Mouse (Mus musculus) liver, embryonic 14.5 days (tissue): Measurements from ENCODE around the gene Msantd3. TPM values are rescaled to one million over a fixed set of nuclear protein-coding genes. Genes with fewer than 3 reads are reported as not detected.

ENCODE experiments used
- ATAC-seq: fragments of 200-750 bp; cut with Nextera tagmentation; 2 replicates; pipeline ENCODE4 v1.8.0; 2017; ENCODE audit warnings: moderate number of reproducible peaks, mild to moderate bottlenecking, moderate library complexity; ENCODE audit not compliant: insufficient read depth
- DNase-seq, 3 experiments: peaks; one replicate each; pipeline ENCODE4 v3.0.0-alpha.2; 2012 to 2013; ENCODE audit warnings: low read depth in 3 of 3, low spot score in 3 of 3
- H3K27ac ChIP-seq: fragments of 300-500 bp; sonication (generic); 2 replicates; pipeline ENCODE4 v1.5.1; 2014; ENCODE audit warnings: moderate library complexity, mild to moderate bottlenecking, control low read depth, inconsistent platforms
- H3K27me3 ChIP-seq: fragments of 300-500 bp; sonication (generic); 2 replicates; pipeline ENCODE4 v1.6.1; 2014; ENCODE audit warnings: mild to moderate bottlenecking, low read length, moderate library complexity; ENCODE audit not compliant: control insufficient read depth, insufficient read depth
- H3K36me3 ChIP-seq: fragments of 300-500 bp; sonication (generic); replicated peaks from 2 replicates; pipeline ENCODE4 v1.6.1; 2014; ENCODE audit warnings: low read depth; ENCODE audit not compliant: control insufficient read depth, insufficient read depth
- H3K4me1 ChIP-seq, 2 experiments: fragments of 200-500 bp in 1 of 2; fragments of 300-500 bp in 1 of 2; sonication (generic) in 1 of 2; replicated peaks; 2 replicates each; pipeline ENCODE4 v1.6.1; 2012 to 2014; ENCODE audit warnings: antibody characterized with exemption in 1 of 2, inconsistent platforms in 1 of 2, low read length in 1 of 2; ENCODE audit not compliant: control insufficient read depth in 2 of 2, insufficient read depth in 2 of 2
- H3K4me2 ChIP-seq: fragments of 300-500 bp; sonication (generic); 2 replicates; pipeline ENCODE4 v1.6.1; 2014; ENCODE audit warnings: low read depth, mild to moderate bottlenecking, control low read depth, moderate library complexity
- H3K4me3 ChIP-seq, 2 experiments: fragments of 200-500 bp in 1 of 2; fragments of 300-500 bp in 1 of 2; sonication (generic) in 1 of 2; 2 replicates each; pipeline ENCODE4 v1.5.1; 2012 to 2014; ENCODE audit warnings: low read depth in 2 of 2, low read length in 2 of 2, mild to moderate bottlenecking in 2 of 2, control low read depth in 1 of 2, inconsistent platforms in 1 of 2, moderate library complexity in 1 of 2; ENCODE audit not compliant: insufficient read depth in 1 of 2
- H3K9ac ChIP-seq: fragments of 300-500 bp; sonication (generic); replicated peaks from 2 replicates; pipeline ENCODE4 v1.6.1; 2014; ENCODE audit warnings: mild to moderate bottlenecking, control low read depth, moderate library complexity
- H3K9me3 ChIP-seq: fragments of 300-500 bp; sonication (generic); 2 replicates; pipeline ENCODE4 v1.6.1; 2016; ENCODE audit warnings: low read length, mixed read lengths; ENCODE audit not compliant: control insufficient read depth
- CTCF ChIP-seq: IDR thresholded peaks from 2 replicates; pipeline ENCODE4 v1.5.1; 2016; ENCODE audit warnings: antibody characterized with exemption, low read depth, control low read depth
- EP300 ChIP-seq: IDR thresholded peaks from 2 replicates; pipeline ENCODE4 v1.6.1; 2016; ENCODE audit warnings: antibody characterized with exemption, low read depth
- WGBS: fragments of 180-500 bp; shearing (Covaris S2); extraction: QIAGEN DNeasy Blood & Tissue Kit; methylation state at CpG from one replicate; pipeline ENCODE4 v1.1.7; 2014; ENCODE audit not compliant: insufficient replicate concordance; 5-methylcytosine and 5-hydroxymethylcytosine counted together
- polyA plus RNA-seq, 2 experiments: library from polyadenylated mRNA; depleted of rRNA in 1 of 2; stranded (reverse) in 1 of 2; unstranded in 1 of 2; fragments of >200 nt; fragmentation: Nextera tagmentation in 1 of 2; extraction: Ambion mirVana in 1 of 2; gene quantifications; 2 replicates each; pipeline versions ENCODE4 v1.2.1 to v1.2.3; 2012 to 2014

The Msantd3 gene
- polyA plus RNA-seq, 2 experiments = 1.5 to 2.1 TPM

- no peaks in the 10 kb centered on the region for H3K9me3 ChIP-seq
- no peaks in the 10 kb centered on the region for H3K4me1 ChIP-seq
- DNase-seq = no peak
- no peak overlapping the region for H3K9ac ChIP-seq
- 65% methylated on average over 11 of the region's 11 CpGs for WGBS
- no peaks in the 10 kb centered on the region for H3K36me3 ChIP-seq
- no peak overlapping the region for H3K27ac ChIP-seq
- H3K4me3 ChIP-seq = no peak overlapping the region
- TF ChIP-seq EP300 (no peak), CTCF (no peak)
- no peaks in the 10 kb centered on the region for H3K27me3 ChIP-seq
- ATAC-seq = no peak
- H3K4me2 ChIP-seq = no peak overlapping the region
Observed at GRCm38 (mm10) chr4:48531804-48532601, 7.7 kb upstream of the Msantd3 start.

- no peak for ATAC-seq
- H3K27me3 ChIP-seq = peaks cover 24% of the 10 kb centered on the region
- no peak overlapping the region for H3K4me2 ChIP-seq
- DNase-seq = no peak
- WGBS = 45% methylated on average over 5 of the region's 5 CpGs
- no peak overlapping the region for H3K4me3 ChIP-seq
- no peaks in the 10 kb centered on the region for H3K9me3 ChIP-seq
- H3K36me3 ChIP-seq = no peaks in the 10 kb centered on the region
- no peaks in the 10 kb centered on the region for H3K4me1 ChIP-seq
- H3K27ac ChIP-seq = no peak overlapping the region
- H3K9ac ChIP-seq = no peak overlapping the region
- TF ChIP-seq EP300 (no peak), CTCF (no peak)
Observed at GRCm38 (mm10) chr4:48536275-48536674, 3.5 kb upstream of the Msantd3 start.

GRCm38 (mm10) chr4:48537024-48537423 lies 2.7 kb upstream of the Msantd3 start:
- Histone ChIP-seq H3K9ac (no peak overlapping the region), H3K4me2 (no peak overlapping the region), H3K36me3 (no peaks in the 10 kb centered on the region), H3K9me3 (no peaks in the 10 kb centered on the region), H3K27ac (no peak overlapping the region), H3K4me3 (no peak overlapping the region), H3K27me3 (peaks cover 25% of the 10 kb centered on the region), H3K4me1 (peaks cover 0 to 4% of the 10 kb centered on the region in 2 experiments; a peak in 1 of 4 replicates)
- ATAC-seq = no peak
- 73% methylated on average over 5 of the region's 5 CpGs for whole genome bisulfite sequencing
- no peak for DNase-seq
- TF ChIP-seq EP300 = no peak
- TF ChIP-seq CTCF = no peak

GRCm38 (mm10) chr4:48538581-48538980 lies 1.2 kb upstream of the Msantd3 start:
- no peak for DNase-seq
- Histone ChIP-seq H3K9ac (no peak overlapping the region), H3K9me3 (no peaks in the 10 kb centered on the region), H3K36me3 (no peaks in the 10 kb centered on the region), H3K4me1 (peaks cover 0 to 4% of the 10 kb centered on the region in 2 experiments; a peak in 1 of 4 replicates), H3K4me3 (no peak overlapping the region), H3K27me3 (peaks cover 25% of the 10 kb centered on the region), H3K4me2 (no peak overlapping the region), H3K27ac (no peak overlapping the region)
- no peak for ATAC-seq
- no peak for TF ChIP-seq EP300
- no peak for TF ChIP-seq CTCF
- 56% methylated on average over 2 of the region's 2 CpGs for WGBS

- H3K27ac ChIP-seq = no peak overlapping the region
Observed at GRCm38 (mm10) chr4:48540576-48541111, 909 bp downstream of the Msantd3 start.

More at GRCm38 (mm10) chr4:48540576-48541111, 909 bp downstream of the Msantd3 start:
- TF ChIP-seq CTCF (no peak), EP300 (no peak)
- H3K9ac ChIP-seq = peak overlapping the region; percentile 37; the same call in 1 of the 2 replicates
- ATAC-seq (no peak), DNase-seq (no peak)
- H3K9me3 ChIP-seq = no peaks in the 10 kb centered on the region
- WGBS = under 1% methylated on average over 50 of the region's 50 CpGs
- peaks cover 0 to 6% of the 10 kb centered on the region in 2 experiments; a peak in 2 of 4 replicates for H3K4me1 ChIP-seq
- H3K36me3 ChIP-seq = no peaks in the 10 kb centered on the region
- H3K4me3 ChIP-seq = peak overlapping the region; percentile 55 to 56
- peaks cover 25% of the 10 kb centered on the region for H3K27me3 ChIP-seq
- peak overlapping the region; percentile 61 for H3K4me2 ChIP-seq
